Mouse (Mus musculus): ENCODE results near the gene Man2b1. TPM values are rescaled to one million over a fixed set of nuclear protein-coding genes. Genes with fewer than 3 reads are reported as not detected.

Man2b1 gene
- total and polyA plus RNA-seq, 3 experiments = 10.8 to 24.7 TPM; not detected in 1

DNA sequence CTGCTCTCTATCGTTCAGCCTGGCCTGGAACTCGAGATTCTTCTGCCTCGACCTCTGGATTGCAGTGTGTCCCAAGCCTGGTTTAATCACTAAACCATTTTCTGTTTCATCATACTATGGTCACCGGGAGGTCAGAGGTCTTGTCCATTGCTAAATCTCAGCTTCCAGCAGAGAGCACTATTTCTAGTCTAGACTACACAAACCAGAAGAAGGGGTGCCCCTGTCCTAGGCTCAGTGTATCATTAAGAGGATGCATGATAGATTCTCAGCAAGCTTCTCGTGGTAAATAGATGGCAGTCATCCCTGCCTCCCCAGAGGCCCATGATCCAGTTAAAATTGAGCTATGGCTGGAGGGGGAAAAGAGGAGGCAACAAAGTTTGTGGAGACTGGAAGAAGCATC lies 12.0 kb upstream of the Man2b1 start:
- no peaks in the 10 kb centered on the region for H3K27me3 ChIP-seq (ENCODE audit: control insufficient read depth in 1 of 2, insufficient read depth in 2 of 2, low read length in 2 of 2)
- DNase-seq (ENCODE audit: low read depth, low spot score) = peak; percentile 53
- peaks cover 15% of the 10 kb centered on the region for H3K79me2 ChIP-seq (ENCODE audit: control insufficient read depth, insufficient read depth, low read length, poor library complexity)
- H3K9me3 ChIP-seq (replicated peaks; ENCODE audit: insufficient read depth, low read length) = no peaks in the 10 kb centered on the region
- H3K36me3 ChIP-seq (ENCODE audit: control insufficient read depth in 1 of 2, insufficient read depth in 2 of 2, low read length in 2 of 2) = peaks cover 0 to 8% of the 10 kb centered on the region in 2 experiments; a peak in 3 of 4 replicates
- H3K4me3 ChIP-seq (ENCODE audit: control insufficient read depth in 1 of 2, insufficient read depth in 1 of 2, low read depth in 2 of 2, low read length in 2 of 2) = peak overlapping the region; percentile 86 to 90
- peaks cover 2 to 12% of the 10 kb centered on the region in 2 experiments; a peak in 3 of 4 replicates for H3K4me1 ChIP-seq (ENCODE audit: control insufficient read depth in 1 of 2, insufficient read depth in 2 of 2, low read length in 2 of 2)
- peak overlapping the region; percentile 94 for H3K9ac ChIP-seq (ENCODE audit: control insufficient read depth, low read depth, low read length, poor library complexity, severe bottlenecking)
- peak overlapping the region; percentile 77 for H3K27ac ChIP-seq (ENCODE audit: control insufficient read depth, low read depth, low read length)
- TF ChIP-seq ETS1 (IDR thresholded peaks at IDR 0.05; ENCODE audit: low read depth, low read length) (no peak), POLR2AphosphoS5 (IDR thresholded peaks at IDR 0.05; ENCODE audit: borderline replicate concordance, low read depth, low read length) (no peak), BHLHE40 (IDR thresholded peaks at IDR 0.05; ENCODE audit: borderline replicate concordance, low read depth, low read length) (no peak), MXI1 (IDR thresholded peaks at IDR 0.05; ENCODE audit: low read depth, low read length) (no peak)

DNA sequence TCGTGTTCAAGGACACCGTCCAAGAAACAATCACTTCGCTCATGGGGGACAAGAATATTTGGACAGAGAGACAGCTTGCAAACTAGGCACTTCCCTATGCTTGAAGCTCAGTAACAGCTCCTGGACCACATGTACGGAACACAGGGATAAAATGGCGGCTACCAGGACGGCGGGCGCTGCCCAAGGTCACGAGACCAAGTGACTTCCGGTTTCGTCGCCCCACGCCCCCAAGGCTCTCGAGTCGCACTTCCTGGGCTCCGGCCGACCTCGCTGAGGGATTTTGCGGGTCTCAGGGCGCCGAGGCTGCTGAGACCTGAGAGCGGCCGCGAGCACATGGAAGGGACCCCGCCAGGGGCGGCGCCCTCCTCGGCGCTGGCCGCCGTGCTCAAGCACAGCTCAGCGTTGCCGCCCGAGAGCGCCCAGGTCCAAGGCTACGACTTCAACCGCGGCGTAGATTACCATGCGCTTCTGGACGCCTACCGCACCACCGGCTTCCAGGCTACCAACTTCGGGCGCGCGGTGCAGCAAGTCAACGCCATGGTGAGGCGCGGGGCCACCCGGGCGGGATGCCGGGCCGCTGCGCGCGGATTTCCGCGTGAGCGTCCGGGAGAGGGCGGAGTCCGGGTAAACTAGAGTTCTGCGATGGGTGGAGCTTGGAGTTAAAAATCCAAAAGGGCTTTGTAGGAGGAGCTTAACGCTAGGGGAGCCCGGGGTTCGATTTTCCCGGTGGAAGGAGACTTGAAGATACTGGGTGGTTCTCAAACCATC lies 11.4 kb upstream of the Man2b1 start, which contains the start of gene Dhps:
TSS of gene Dhps (plus strand) at position 244 of the 768 bp plus-strand sequence.
- Histone ChIP-seq H3K4me1 (ENCODE audit: control insufficient read depth in 1 of 2, insufficient read depth in 2 of 2, low read length in 2 of 2) (peaks cover 2 to 12% of the 10 kb centered on the region in 2 experiments; a peak in 3 of 4 replicates), H3K27me3 (ENCODE audit: control insufficient read depth in 1 of 2, insufficient read depth in 2 of 2, low read length in 2 of 2) (no peaks in the 10 kb centered on the region), H3K36me3 (ENCODE audit: control insufficient read depth in 1 of 2, insufficient read depth in 2 of 2, low read length in 2 of 2) (peaks cover 0 to 8% of the 10 kb centered on the region in 2 experiments; a peak in 3 of 4 replicates), H3K4me3 (ENCODE audit: control insufficient read depth in 1 of 2, insufficient read depth in 1 of 2, low read depth in 2 of 2, low read length in 2 of 2) (peak within 1 kb of the TSS; percentile 86 to 90), H3K79me2 (ENCODE audit: control insufficient read depth, insufficient read depth, low read length, poor library complexity) (peaks cover 15% of the 10 kb centered on the region), H3K9me3 (replicated peaks; ENCODE audit: insufficient read depth, low read length) (no peaks in the 10 kb centered on the region), H3K9ac (ENCODE audit: control insufficient read depth, low read depth, low read length, poor library complexity, severe bottlenecking) (peak within 1 kb of the TSS; percentile 94), H3K27ac (ENCODE audit: control insufficient read depth, low read depth, low read length) (peak within 1 kb of the TSS; percentile 87)
- DNase-seq (ENCODE audit: low read depth, low spot score) = peak; percentile 95
- TF ChIP-seq KAT2A (conservative IDR thresholded peaks at IDR 0.05; ENCODE audit: low read depth, low read length) (peak; percentile 55; the same call in 1 of the 2 replicates), UBTF (IDR thresholded peaks at IDR 0.05; ENCODE audit: borderline replicate concordance, insufficient read depth, low read depth, low read length) (0 out of 2 replicates have a peak, but pooled peaks have one; percentile 8), EP300 (IDR thresholded peaks at IDR 0.05; ENCODE audit: low read depth in 1 of 2, low read length in 2 of 2) (no peak), RCOR1 (IDR thresholded peaks at IDR 0.05; ENCODE audit: low read depth, low read length) (no peak), ZNF384 (IDR thresholded peaks at IDR 0.05; ENCODE audit: low read depth, low read length) (no peak), MEF2A (IDR thresholded peaks at IDR 0.05; ENCODE audit: extremely low read depth, insufficient replicate concordance, low read depth, low read length, poor library complexity, severe bottlenecking) (no peak), MXI1 (IDR thresholded peaks at IDR 0.05; ENCODE audit: low read depth, low read length) (peak; percentile 77; the same call in 1 of the 2 replicates), MAZ (IDR thresholded peaks at IDR 0.05; ENCODE audit: low read depth, low read length) (peak; percentile 41; the same call in 1 of the 2 replicates), CTCF (IDR thresholded peaks at IDR 0.05 in 2 of 3, conservative IDR thresholded peaks at IDR 0.05 in 1 of 3; ENCODE audit: control insufficient read depth in 1 of 3, insufficient read depth in 1 of 3, low read depth in 2 of 3, low read length in 3 of 3, poor library complexity in 1 of 3, severe bottlenecking in 1 of 3) (no peak), MAFK (IDR thresholded peaks at IDR 0.05; ENCODE audit: borderline replicate concordance, low read depth, low read length) (no peak), TBP (IDR thresholded peaks at IDR 0.05; ENCODE audit: low read depth, low read length) (peak; percentile 81), ELF1 (IDR thresholded peaks at IDR 0.05; ENCODE audit: low read depth, low read length) (peak; percentile 78), MYB (IDR thresholded peaks at IDR 0.05; ENCODE audit: low read depth, low read length) (no peak), MYC (IDR thresholded peaks at IDR 0.05; ENCODE audit: low read depth, low read length) (peak; percentile 98), MAX (IDR thresholded peaks at IDR 0.05; ENCODE audit: low read length) (peak; percentile 94), CHD1 (IDR thresholded peaks at IDR 0.05; ENCODE audit: low read depth, low read length) (0 out of 2 replicates have a peak, but pooled peaks have one; percentile 3), SIN3A (IDR thresholded peaks at IDR 0.05; ENCODE audit: low read length) (peak; percentile 47; the same call in 1 of the 2 replicates), POLR2AphosphoS2 (IDR thresholded peaks at IDR 0.05; ENCODE audit: low read length) (peak; percentile 44; the same call in 1 of the 2 replicates), TCF12 (IDR thresholded peaks at IDR 0.05; ENCODE audit: low read depth, low read length) (no peak), NRF1 (IDR thresholded peaks at IDR 0.05; ENCODE audit: insufficient read depth, low read depth, low read length, poor library complexity, severe bottlenecking) (no peak), E2F4 (IDR thresholded peaks at IDR 0.05; ENCODE audit: borderline replicate concordance, low read depth, low read length) (0 out of 2 replicates have a peak, but pooled peaks have one; percentile 16), ZMIZ1 (IDR thresholded peaks at IDR 0.05; ENCODE audit: low read depth, low read length) (peak; percentile 80), ZKSCAN1 (IDR thresholded peaks at IDR 0.05; ENCODE audit: low read depth, low read length) (no peak), USF2 (IDR thresholded peaks at IDR 0.05; ENCODE audit: borderline replicate concordance in 1 of 2, insufficient read depth in 1 of 2, low read depth in 1 of 2, low read length in 2 of 2) (peak; percentile 40 to 77; a peak in 2 of 4 replicates), CHD2 (IDR thresholded peaks at IDR 0.05; ENCODE audit: low read length) (no peak)

Data from MEL (cell line).